Mouse (Mus musculus) megakaryocyte progenitor cell, adult 5-6 weeks (primary cell): ENCODE data around the gene Syngr2. TPM values are rescaled to one million over a fixed set of nuclear protein-coding genes. Genes with fewer than 3 reads are reported as not detected.
"Not testable (repeated sequence)": the region's sequence is repeated elsewhere in the genome, so short reads cannot be mapped to it uniquely, and the experiment has no call there.

Experiments used
- ATAC-seq: replicated peaks from 2 replicates; pipeline ENCODE4 v1.8.0; 2016; ENCODE audit warnings: mild to moderate bottlenecking, moderate TSS enrichment, inconsistent platforms; ENCODE audit not compliant: poor library complexity
- total RNA-seq, 2 experiments: library from RNA; stranded (forward) in 1 of 2; stranded (reverse) in 1 of 2; fragments of 157-497, 149-512 nt in 1 of 2; fragments of 200-1000 nt in 1 of 2; gene quantifications; 2 replicates each; pipeline versions ENCODE4 v1.2.3 to v1.2.4; 2015 to 2017

The Syngr2 gene
- total RNA-seq, 2 experiments from 2014 or later: 164 to 243 TPM

DNA sequence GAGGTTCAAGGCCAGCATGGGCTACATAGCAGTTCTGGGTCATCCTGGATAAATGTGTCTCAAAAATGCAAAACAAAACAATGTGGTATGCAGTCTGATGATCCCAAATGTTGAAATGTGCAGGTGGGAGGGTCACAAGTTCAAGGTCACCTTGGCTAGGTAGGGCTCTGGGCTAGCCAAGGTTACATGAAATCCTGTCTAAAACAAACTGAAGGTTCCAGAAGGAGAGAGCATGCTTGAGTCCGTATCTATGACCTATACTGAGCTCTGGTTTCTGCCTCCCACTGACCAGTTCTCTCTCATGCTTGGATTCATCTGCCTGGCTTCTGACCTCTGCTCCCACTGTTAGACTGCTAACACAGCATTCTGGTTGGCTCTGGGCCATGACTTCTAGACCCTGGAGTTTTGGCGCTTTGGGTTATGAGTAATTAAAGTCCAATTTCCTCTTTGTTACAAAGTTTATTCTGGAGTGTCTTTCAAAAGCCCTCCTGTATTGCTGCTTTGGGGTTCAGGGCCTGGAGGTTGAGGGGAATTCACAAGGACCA lies 20.3 kb downstream of the Syngr2 start:
- no peak for ATAC-seq

DNA sequence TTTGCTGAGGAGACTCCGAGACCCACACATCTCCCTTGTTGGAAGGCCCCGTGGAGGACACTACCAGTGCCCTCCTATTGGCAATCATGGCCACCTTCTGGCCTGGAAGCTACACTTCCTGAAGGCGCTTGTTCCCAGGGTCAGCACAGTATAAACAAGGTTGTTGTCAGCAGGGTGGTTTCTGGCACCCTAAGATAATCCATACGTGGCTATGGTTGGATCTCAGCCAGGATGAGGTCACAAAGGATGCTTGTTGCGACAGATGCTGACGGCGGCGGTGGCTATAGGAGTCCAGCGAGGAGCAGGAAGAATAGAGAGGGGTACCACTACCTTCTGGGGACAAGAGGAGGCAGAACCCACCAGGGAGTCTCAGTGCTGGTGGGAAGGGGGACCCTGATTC lies 20.9 kb downstream of the Syngr2 start:
- ATAC-seq: peak; percentile 21

DNA sequence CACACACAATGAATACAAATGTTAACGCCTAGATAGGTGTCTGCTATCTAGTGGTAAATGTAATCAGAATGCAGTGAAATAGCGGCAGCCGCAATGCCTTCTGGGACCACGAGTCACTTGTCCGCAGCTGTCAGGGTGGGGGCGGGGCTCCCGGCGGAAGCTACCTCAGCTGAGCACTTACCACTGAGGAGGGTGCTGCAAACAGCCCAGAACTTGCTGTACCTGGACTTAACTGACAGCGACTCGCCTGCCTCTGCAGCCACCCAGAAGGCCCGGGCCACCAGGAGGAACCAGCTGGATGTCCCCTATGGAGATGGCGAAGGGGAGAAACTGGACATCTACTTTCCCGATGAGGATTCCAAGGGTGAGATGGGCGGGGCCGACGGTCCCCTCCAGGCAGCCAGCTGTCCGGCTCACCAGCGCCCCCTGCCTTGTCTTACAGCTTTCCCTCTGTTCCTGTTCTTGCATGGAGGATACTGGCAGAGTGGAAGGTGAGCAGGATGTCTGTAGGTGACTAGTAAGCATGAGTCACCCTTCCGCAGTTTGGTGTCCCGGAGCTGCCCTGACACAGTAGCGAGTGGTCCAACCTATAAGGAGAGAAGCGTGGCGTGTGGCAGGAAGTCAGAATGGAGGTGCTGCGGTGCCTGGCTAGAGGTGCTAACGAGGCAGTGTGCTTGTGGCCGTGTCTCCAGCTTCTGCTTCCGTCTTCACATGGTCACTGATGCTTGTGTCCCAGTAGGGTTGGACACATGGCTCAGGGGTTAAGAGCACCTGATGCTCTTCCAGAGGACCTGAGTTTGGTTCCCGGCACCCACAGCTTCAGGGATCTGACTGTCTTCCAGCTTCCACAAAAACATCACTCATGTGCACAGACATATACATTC lies 22.9 kb downstream of the Syngr2 start:
- ATAC-seq: peak; percentile 63

DNA sequence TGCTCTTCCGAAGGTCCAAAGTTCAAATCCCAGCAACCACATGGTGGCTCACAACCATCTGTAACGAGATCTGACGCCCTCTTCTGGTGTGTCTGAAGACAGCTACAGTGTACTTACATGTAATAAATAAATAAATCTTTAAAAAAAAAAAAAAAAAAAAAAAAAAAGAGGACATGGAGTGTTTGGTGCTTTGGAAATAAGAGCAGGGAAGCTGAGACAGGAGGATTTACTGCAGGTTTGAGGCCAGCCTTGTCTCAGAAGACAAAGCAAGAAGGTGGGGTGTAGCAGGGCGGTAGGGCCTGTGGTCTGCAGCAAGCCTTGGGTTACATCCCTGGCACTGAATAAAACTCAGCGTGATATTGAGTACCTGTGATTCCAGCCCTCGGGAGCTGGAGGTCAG lies 24.0 kb downstream of the Syngr2 start:
- not testable (repeated sequence) for ATAC-seq

DNA sequence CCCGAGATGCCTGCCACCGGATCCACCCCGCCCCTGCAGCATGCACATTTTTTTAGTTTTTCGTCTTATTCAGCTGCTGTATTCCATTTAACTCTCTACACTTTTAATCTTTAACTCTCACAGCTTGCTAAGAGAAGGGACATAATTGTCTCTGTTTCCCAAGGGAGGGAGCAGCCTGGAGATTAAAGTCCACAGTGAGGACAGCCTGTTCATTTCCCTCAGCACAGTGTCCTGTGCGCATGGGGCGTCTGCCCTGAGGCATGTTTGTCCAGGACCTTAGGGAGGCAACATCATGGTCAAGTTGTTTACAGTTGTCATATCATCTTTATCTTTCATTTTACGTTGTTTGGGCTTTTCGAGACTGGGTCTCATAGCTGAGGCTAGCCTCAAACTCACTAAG lies 24.6 kb downstream of the Syngr2 start:
- ATAC-seq: no peak

DNA sequence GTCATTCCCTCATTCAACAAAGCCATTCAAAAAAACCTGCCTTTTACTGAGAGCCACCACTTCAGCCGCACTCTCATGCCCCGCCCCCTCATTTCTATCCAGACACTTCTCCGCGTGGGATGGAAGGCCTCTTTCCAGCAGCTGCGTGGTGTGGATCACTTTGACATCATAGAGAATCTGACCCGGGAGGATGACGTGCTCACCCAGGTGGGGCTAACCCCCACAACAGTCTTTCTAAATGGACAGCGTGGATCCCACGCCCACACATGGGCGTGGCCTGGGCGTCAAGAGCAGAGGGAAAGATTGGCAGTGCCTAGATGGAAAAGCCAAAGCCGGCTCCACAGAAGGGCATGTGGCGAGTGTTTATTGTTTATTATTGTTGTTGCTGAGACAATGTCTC lies 26.8 kb downstream of the Syngr2 start:
- ATAC-seq: no peak

DNA sequence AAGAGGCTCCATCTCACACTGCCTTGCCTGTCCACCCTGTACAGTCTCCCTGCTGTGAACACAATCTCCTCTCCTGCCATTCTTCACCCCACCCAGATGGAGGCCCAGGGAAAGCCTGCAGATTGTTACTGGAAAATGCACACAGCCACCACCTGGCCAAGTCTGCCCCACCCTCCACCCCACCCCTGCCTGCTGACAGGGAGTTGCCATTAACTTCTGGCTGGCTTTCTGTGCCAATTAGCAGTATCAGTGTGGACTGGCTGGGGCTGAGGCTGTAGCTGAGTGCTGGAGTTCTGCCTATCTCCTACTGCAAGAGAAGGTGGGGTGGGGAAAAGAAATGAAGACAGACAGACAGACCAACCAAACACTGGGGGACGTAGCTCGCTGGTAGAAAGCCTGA lies 29.1 kb downstream of the Syngr2 start:
- peak; percentile 93 for ATAC-seq

DNA sequence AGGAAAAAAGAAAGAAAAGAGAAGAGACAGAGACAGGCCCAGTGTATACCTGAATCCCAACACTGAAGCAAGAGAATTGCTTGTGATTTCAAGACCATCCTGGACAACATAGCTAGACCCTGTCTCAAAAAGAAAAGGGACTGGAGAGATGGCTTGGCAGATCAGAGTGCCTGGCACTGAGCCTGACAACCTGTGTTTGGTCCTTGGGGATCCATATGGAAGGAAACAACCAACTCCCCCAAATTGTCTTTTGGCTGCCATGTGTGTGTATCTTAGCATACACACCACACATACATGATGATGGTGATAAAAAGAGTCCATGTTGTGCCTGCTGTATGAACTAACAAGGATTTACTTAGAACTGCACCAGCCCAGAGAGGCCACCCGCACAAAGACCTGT lies 29.6 kb downstream of the Syngr2 start:
- ATAC-seq: peak; percentile 16

DNA sequence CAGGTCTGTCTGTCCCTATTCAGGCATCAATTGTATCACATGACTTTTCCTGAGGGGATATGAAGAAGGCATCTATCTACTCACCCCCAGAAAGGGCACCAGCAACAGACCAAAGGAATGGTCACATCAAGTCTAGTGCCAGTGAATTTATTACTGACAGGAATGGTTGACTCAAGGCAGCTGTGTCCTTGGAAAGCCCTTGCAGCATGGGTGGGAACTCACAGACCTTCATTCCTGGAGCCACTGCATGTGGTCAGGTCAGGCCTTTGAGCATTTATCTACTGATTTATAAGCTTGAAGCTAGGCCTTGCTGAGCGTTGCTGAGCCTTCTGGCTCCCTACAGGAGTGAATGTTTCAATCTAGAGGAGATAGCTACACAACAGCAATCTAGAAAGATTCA lies 31.4 kb downstream of the Syngr2 start:
- ATAC-seq: no peak

DNA sequence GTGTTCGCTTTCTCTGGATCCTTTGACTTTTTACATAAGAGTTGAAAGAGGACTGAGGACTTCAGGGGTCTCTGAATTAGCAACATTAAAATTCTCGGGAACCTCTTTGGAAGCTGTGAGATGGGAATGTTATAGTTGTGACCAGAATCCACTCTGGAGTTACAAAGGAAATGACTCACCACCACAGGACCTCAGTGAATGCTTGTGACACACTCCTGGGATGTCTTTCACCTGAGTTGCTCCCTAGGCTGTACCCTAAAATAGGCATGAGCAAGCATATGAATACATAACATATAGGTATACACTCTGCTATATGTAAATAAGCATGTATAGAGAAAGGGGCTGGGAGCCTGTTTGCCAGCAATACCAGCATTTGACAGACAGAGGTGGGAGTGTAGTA lies 34.0 kb downstream of the Syngr2 start:
- ATAC-seq: no peak

DNA sequence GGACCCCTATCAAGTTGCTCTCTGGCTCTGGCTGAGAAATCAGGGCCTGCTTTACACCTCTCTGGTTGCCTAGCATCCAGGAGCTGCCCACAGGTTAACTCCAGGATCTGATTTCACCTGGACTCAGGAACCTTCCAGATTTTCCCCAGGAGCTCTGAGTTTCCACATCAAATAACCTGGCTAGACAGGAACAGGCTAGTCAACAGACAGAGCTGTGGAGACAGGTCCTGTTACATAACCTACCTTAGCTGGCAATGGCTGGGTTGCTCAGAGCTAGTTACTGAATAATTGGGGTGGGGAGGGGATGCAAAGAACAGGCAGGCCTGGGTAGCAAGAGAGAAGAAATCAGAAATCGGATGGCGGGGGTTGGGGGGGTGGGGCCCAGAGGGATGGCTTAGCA lies 35.5 kb downstream of the Syngr2 start:
- no peak for ATAC-seq

DNA sequence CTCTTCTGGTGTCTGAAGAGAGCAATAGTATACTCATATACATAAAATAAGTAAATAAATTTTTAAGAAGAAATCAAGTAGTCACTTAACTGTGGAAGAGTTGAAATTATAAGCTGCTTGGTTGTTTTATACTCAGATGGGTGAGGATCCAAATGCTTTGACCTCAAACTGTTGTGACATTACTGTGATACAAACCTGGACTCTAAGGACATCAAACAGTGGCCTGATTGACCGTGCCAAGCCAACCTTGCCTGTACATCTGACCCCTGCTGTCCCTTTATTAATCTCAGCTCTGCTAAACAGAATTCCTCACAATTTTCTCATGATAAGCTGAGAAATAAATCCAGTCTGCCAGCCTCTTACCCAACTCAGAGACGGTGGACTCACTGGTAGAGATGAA lies 36.2 kb downstream of the Syngr2 start:
- no peak for ATAC-seq

DNA sequence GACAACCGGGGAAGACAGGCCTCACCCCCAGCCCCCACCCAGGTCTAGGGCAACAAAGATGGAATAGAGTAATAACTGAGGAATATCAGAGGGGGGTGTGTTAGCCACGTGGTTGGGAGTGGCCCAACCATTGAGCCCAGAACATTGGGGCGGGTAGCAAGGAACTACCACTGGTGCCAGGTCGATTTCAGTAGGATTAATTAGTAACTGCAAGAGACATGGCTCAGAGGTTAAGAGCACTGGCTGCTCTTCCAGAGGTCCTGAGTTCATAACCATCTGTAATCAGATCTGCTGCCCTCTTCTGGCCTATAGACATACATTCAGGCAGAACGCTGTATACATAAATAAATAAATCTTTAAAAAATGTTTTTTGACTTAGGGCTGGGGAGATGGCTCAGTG lies 37.2 kb downstream of the Syngr2 start:
- ATAC-seq: 0 out of 2 replicates have a peak, but pooled peaks have one; percentile 22

DNA sequence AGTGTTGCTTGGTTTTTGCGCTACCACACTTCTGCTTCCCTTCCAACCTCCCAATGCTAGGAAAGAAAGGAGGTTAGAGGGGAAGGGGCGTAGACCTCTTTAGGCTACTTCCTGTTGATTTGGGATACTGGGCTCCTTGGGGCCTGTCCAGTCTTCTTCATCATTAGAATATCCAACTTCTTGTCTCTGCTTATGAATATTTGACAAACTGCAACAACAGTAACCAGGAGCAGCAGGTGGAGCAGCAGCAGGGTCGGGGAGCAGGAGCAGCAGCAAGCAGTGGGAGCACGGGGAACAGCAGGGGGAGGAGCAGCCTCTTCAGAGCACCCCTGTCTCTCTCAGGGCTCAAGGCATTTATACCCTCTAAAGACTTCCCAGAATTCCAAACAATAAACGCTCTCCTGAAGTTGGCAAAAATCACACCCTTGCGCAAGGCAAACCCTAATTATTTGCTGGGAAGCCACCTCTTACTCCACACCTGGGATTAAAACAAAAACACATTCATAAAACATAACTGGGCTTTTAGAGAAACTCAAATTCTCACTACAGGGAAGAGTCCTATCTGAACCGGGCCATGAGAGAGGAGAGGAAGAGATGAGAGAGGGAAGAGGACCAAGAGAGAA lies 38.2 kb downstream of the Syngr2 start:
- ATAC-seq: no peak

DNA sequence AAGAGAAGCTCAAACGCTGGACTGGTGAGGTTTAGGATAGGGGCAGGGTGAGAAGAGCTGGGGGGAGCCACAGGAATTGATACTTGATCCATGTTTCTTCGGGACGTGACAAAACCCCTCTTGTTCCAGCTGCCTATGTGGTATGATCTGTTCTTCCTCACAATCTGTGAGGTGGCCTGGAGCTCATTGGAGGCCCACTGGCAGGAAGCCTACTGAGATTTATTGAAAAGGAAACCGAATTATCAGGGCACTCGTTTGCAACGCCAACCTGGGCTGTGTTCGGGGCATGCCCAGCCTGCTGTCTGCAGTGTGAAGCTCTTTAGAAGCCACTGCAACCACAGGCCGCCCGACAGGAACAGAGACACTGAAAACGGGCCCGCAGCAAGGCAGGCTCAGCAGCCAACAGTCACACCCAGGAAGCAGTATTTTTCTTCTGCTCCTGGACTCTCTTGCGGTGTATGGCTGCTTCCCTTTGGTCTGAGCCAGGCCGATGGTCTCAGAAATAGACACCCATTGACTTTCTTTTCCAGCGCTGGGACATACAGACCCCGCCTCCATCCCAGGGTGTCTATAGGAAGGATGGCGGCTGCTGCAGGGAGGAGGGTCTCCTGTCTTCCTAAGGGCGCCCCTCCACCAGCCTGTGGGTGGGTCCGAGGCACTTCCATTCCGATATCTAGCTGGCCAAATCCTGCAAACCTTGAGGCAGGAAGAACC lies 39.0 kb downstream of the Syngr2 start:
- peak; percentile 28 for ATAC-seq

DNA sequence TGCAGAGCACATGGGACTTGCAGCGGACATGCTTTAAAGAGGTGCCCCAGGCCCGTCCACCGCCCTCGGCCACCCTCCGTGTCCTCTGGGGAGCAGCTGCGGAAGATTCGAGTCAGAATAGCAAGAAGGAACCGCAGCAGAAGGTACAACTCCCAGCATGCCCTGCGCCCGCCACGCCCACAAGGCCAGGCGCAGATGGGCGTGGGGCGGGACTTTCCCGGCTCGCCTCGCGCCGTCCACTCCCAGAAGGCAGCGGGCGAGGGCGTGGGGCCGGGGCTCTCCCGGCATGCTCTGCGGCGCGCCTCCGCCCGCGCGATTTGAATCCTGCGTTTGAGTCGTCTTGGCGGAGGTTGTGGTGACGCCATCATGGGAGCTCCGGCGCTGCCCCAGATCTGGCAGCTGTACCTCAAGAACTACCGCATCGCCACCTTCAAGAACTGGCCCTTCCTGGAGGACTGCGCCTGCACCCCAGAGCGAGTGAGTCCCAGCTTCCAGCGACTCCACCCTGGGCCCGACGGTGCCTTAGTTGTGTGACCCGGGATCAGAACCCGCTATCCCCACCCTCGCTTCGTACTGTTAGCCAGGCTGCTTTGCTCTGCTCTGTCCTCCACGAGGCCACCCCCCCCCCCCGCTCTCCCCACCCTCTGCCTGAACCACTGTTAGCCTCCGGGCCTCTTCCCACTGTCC lies 39.7 kb downstream of the Syngr2 start, which contains the start of gene Birc5:
Gene Birc5 (plus strand): TSS at position 267 of the 687 bp plus-strand sequence.
- ATAC-seq: peak; percentile 97

DNA sequence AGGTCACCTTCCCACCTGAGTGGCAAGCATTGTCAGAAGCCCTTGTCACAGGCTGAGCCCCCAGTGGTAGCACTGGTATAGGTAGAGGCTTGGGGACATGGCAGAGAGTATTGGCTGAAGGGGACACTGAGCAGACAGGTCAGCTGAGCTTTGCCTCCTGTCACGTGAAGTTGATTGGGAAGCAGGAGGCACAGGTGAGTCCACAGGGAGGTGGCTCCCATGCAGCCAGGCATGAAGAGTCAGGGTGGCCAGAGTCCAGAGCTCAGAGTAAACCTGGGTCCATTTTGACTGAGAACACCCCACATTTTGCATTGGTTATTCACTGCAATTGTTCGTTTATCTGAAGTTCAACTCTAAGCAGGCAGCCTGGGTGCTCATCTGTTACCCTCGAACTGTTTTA lies 43.4 kb downstream of the Syngr2 start:
- ATAC-seq: no peak

DNA sequence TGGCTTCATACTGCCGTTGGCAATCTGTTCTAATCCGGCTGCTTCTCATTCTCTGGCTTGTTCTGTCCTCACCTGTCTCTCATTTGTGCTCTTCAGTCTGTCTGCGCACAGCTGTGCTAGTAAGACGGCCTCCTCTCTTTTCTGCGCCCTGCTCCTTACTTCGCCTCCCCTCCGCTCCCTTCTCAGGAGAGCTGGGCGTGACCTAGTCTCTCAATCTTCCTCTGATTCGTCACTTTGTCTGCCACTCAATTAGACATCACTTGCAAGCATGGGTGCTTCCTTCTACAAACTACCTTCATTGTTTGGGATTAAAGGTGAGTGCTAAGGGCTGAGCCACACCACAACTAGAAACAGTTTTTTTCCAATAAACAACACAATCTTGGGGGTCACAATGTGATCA lies 44.8 kb downstream of the Syngr2 start:
- no peak for ATAC-seq

DNA sequence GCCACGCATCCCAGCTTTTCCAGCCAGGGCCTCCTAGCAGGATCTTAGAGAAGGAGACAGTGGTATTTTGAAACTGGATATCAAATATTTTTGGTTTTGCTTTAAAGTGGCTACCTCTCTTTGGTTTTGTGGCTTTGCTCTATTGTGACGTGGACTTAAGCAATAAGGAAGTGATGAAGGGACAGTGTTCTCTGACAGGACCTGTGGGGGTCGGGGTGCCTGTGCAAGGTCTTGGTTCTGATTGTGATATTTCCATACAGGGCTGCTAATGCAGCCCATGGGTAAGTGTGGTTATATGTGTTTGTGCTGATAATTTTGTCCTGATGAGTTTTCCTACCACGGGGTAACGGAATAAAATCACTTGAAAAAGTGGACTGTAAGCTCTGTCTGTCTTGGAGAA lies 45.9 kb downstream of the Syngr2 start:
- ATAC-seq: no peak

DNA sequence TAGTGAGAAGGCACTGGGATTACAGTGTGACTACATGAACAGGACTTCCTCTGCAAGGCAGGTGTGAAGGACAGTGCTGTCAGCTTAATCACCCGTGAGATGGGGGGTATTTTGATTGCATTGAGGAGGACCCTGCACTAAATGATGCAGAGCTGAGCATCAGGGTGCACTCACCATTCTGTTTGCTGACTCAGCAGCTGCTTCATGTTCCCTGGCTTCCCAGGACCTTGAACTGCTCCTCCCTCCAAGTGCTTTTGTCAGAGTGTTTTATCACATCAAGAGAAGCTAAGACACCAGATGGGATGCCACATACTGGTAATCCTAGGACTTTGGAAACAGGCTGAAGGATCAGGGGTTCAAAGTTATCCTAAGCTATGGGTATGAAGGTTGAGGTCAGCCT lies 46.5 kb downstream of the Syngr2 start:
- no peak for ATAC-seq

DNA sequence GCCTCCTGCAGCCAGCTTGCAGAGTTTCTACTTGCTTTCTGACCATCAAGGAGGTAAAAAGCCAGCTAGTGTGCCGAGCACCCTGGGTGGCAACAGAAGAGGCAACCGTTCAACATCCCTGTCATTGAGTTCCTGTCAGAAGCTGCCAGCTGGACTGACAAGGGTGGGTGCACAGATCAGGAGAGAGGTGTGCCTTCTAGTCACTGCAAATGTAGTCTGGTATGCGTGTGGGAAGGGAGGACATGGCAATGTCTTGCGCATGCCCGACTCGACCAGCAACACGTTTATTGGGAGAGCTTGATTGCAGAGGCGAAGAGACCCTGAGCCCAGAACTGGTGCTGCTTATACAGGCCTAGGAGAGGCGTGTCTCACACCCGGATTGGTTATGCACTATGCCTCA lies 48.0 kb downstream of the Syngr2 start:
- ATAC-seq: no peak
